In genomic region chr14:99944221-99945108, GRCm38 (mm10) we compare ENCODE assay signal across 9 mouse cellular contexts.
A peak's percentile ranks its signal among the peaks of the same experiment; 100 is the strongest.
DNase-seq lines count a peak whose midpoint lies in the region; ATAC-seq and TF ChIP-seq lines count a peak whose summit lies in the region.
"Had no signal": no experiment of that assay in that cellular context is flagged by ENCODE, and none has a peak within 500 bp of the region (broad histone marks: within the 10 kb centered on the region; RNA-seq: fewer than 3 reads in every experiment).

No protein-coding gene starts in this region.

- TF ChIP-seq CTCF in lung, postnatal 0 days (IDR thresholded peaks at IDR 0.05): no peak

- no peaks in the 10 kb centered on the region for H3K9me3 ChIP-seq in lung, postnatal 0 days (ENCODE audit: low read length)
- H3K9me3 ChIP-seq in hindbrain, embryonic 13.5 days: no peaks in the 10 kb centered on the region
- H3K9me3 ChIP-seq: limb, embryonic 13.5 days had no signal

- TF ChIP-seq EP300 in lung, postnatal 0 days (IDR thresholded peaks at IDR 0.05): no peak

- peaks cover 7% of the 10 kb centered on the region; the same call in 1 of the 2 replicates for H3K4me1 ChIP-seq in lung, postnatal 0 days (ENCODE audit: insufficient read depth, low read depth, low read length)
- peaks cover 38% of the 10 kb centered on the region for H3K4me1 ChIP-seq in hindbrain, embryonic 13.5 days (replicated peaks)

- H3K9ac ChIP-seq in lung, postnatal 0 days (replicated peaks; ENCODE audit: low read depth): no peak overlapping the region
- H3K9ac ChIP-seq in hindbrain, embryonic 13.5 days: 0 out of 2 replicates have a peak overlapping the region, but pooled peaks have one; percentile 13
- H3K9ac ChIP-seq: limb, embryonic 13.5 days had no signal

- no peak overlapping the region for H3K4me2 ChIP-seq in lung, postnatal 0 days (replicated peaks; ENCODE audit: low read depth, low read length)
- no peak overlapping the region for H3K4me2 ChIP-seq in hindbrain, embryonic 13.5 days

- H3K4me3 ChIP-seq in lung, postnatal 0 days (ENCODE audit: low read depth, low read length): no peak overlapping the region
- no peak overlapping the region for H3K4me3 ChIP-seq in hindbrain, embryonic 13.5 days
- H3K4me3 ChIP-seq: limb, embryonic 13.5 days had no signal

- no peaks in the 10 kb centered on the region for H3K27me3 ChIP-seq in lung, postnatal 0 days (replicated peaks; ENCODE audit: insufficient read depth, low read length)
- H3K27me3 ChIP-seq in hindbrain, embryonic 13.5 days: no peaks in the 10 kb centered on the region
- H3K27me3 ChIP-seq: limb, embryonic 13.5 days had no signal

- 81% methylated on average over 17 of the region's 17 CpGs for WGBS in lung, postnatal 0 days
- 43% methylated on average over 17 of the region's 17 CpGs for WGBS in hindbrain, embryonic 13.5 days

- no peak for ATAC-seq in lung, postnatal 0 days
- peak; percentile 80 for ATAC-seq in hindbrain, embryonic 13.5 days (ENCODE audit: low FRiP score)

- DNase-seq in adrenal gland, adult (ENCODE audit: inconsistent age in 2 of 2, low spot score in 1 of 2): peak; percentile 14 to 59
- no peak for DNase-seq in adrenal gland, adult 18-20 months (ENCODE audit: low spot score in 2 of 2)
- peak; percentile 9 for DNase-seq in lung, postnatal 0 days (ENCODE audit: low spot score)
- no peak for DNase-seq in lung, postnatal 4 days
- DNase-seq in naive thymus-derived CD4-positive, alpha-beta T cell, adult 2 months (ENCODE audit: low read depth): peak; percentile 10
- DNase-seq in urinary bladder, postnatal 14 days (ENCODE audit: low spot score): no peak
- no peak for DNase-seq in gastrocnemius, postnatal 25 days

- no peaks in the 10 kb centered on the region for H3K36me3 ChIP-seq in lung, postnatal 0 days (ENCODE audit: insufficient read depth, low read length)
- no peaks in the 10 kb centered on the region for H3K36me3 ChIP-seq in hindbrain, embryonic 13.5 days

- no peak overlapping the region for H3K27ac ChIP-seq in lung, postnatal 0 days (ENCODE audit: low read length)
- H3K27ac ChIP-seq in hindbrain, embryonic 13.5 days: peak overlapping the region; percentile 87

Comparison
In these comparisons a context has a peak if more than half of its experiments do, and no peak if none do; other contexts are left out.
1. DNase-seq: peak in adrenal gland, adult (2 of 2), lung, postnatal 0 days (single experiment) and naive thymus-derived CD4-positive, alpha-beta T cell, adult 2 months (single experiment); none in adrenal gland, adult 18-20 months (0 of 2), lung, postnatal 4 days (0 of 2), urinary bladder, postnatal 14 days (single experiment) and gastrocnemius, postnatal 25 days (single experiment).